Mouse (Mus musculus) left cerebral cortex, postnatal 25 days (tissue): ENCODE measurements around the gene Gmip. TPM values are rescaled to one million over a fixed set of nuclear protein-coding genes. Genes with fewer than 3 reads are reported as not detected.

Source experiments
- DNase-seq, 2 experiments: peaks; one replicate each; pipeline ENCODE4 v3.0.0; 2022; ENCODE audit warnings: low spot score in 2 of 2, mixed read lengths in 1 of 2
- intact Hi-C: fragments of 180-260 bp; cut with DNase I; formaldehyde crosslinking; loops from one replicate; pipeline ENCODE4 v1.15.1; 2025
- total RNA-seq, 2 experiments: library from RNA; stranded (reverse); gene quantifications; 2 replicates each; pipeline ENCODE4 v1.2.3; 2021

Gene Gmip
- total RNA-seq, 2 experiments from 2014 or later = 9.4 to 17.9 TPM

- intact Hi-C loops = no loop called here
- no peak for DNase-seq
Observed at GRCm38 (mm10) chr8:69850926-69851506, 42.5 kb downstream of the Gmip start.

GRCm38 (mm10) chr8:69853869-69854268, 45.4 kb downstream of the Gmip start:
- DNase-seq = no peak
- intact Hi-C loops = no loop called here

GRCm38 (mm10) chr8:69860807-69861206, 52.3 kb downstream of the Gmip start:
- no peak for DNase-seq
- intact Hi-C loops = no loop called here

- DNase-seq = no peak
- intact Hi-C loops = no loop called here
Observed at GRCm38 (mm10) chr8:69861251-69861650, 52.8 kb downstream of the Gmip start.

GRCm38 (mm10) chr8:69863387-69864020, 55.0 kb downstream of the Gmip start:
- intact Hi-C loops = no loop called here
- DNase-seq = peak in 1 of 2 experiments; percentile 60

- no peak for DNase-seq
- intact Hi-C loops = no loop called here
Observed at GRCm38 (mm10) chr8:69864180-69864579, 55.7 kb downstream of the Gmip start.

GRCm38 (mm10) chr8:69867696-69868326, 59.3 kb downstream of the Gmip start:
- DNase-seq = no peak
- intact Hi-C loops = no loop called here

GRCm38 (mm10) chr8:69870003-69870765, 61.7 kb downstream of the Gmip start:
- intact Hi-C loops = no loop called here
- peak in 1 of 2 experiments; percentile 68 for DNase-seq

GRCm38 (mm10) chr8:69870907-69871306, 62.4 kb downstream of the Gmip start:
- DNase-seq = no peak

More at GRCm38 (mm10) chr8:69870907-69871306, 62.4 kb downstream of the Gmip start:
- intact Hi-C loops = no loop called here

Other genes with a start within 250 kb of the Gmip start
- gene Zfp868, start 183.1 kb upstream of the Gmip start, total RNA-seq = 10 to 100 TPM; 16.2 to 19.2 TPM
- gene Zfp964, start 154.2 kb upstream of the Gmip start, total RNA-seq = 1 to 10 TPM; 3.1 to 4.9 TPM
- 10 to 100 TPM; 18.3 to 18.7 TPM for gene Zfp869, start 98.0 kb upstream of the Gmip start, total RNA-seq
- gene Zfp963, start 58.7 kb upstream of the Gmip start, total RNA-seq = 1 to 10 TPM; 4.0 to 4.3 TPM
- gene Gm20422, start 33.8 kb upstream of the Gmip start, total RNA-seq = 1 to 10 TPM in 1 of 2 experiments, under 1 TPM in 1; 0.73 to 1.1 TPM
- gene Atp13a1, start 17.5 kb upstream of the Gmip start, total RNA-seq = 10 to 100 TPM; 36.4 to 40.1 TPM
- gene Zfp866, start 17.5 kb upstream of the Gmip start, total RNA-seq = 10 to 100 TPM; 28.9 to 31.8 TPM
- under 1 TPM; 0.48 to 0.60 TPM for gene Lpar2, start 13.8 kb downstream of the Gmip start, total RNA-seq
- 10 to 100 TPM; 16.9 to 17.4 TPM for gene Pbx4, start 23.8 kb downstream of the Gmip start, total RNA-seq
- 1 to 10 TPM in 1 of 2 experiments, under 1 TPM in 1; 0.76 to 1.1 TPM for gene Cilp2, start 79.0 kb downstream of the Gmip start, total RNA-seq
- gene Tssk6, start 93.5 kb downstream of the Gmip start, total RNA-seq = under 1 TPM; 0.53 to 0.66 TPM
- 100 to 1,000 TPM; 153 to 154 TPM for gene Ndufa13, start 93.9 kb downstream of the Gmip start, total RNA-seq
- 10 to 100 TPM; 21.6 to 23.7 TPM for gene Yjefn3, start 94.0 kb downstream of the Gmip start, total RNA-seq
- gene Gatad2a, start 187.7 kb downstream of the Gmip start, total RNA-seq = 10 to 100 TPM; 24.0 to 27.9 TPM
- gene Mau2, start 234.1 kb downstream of the Gmip start, total RNA-seq = 10 to 100 TPM; 78.9 to 80.3 TPM
- gene Sugp1, start 234.1 kb downstream of the Gmip start, total RNA-seq = 10 to 100 TPM; 46.5 to 47.5 TPM